Mouse (Mus musculus) heart, postnatal 0 days (tissue): Measurements from ENCODE around the gene Sec24c. TPM values are rescaled to one million over a fixed set of nuclear protein-coding genes. Genes with fewer than 3 reads are reported as not detected.

Experiments used
- ATAC-seq: fragments of 200-750 bp; cut with Nextera tagmentation; 2 replicates; pipeline ENCODE4 v1.8.0; 2017; ENCODE audit warnings: low read depth, moderate number of reproducible peaks, moderate library complexity; ENCODE audit not compliant: insufficient read depth
- DNase-seq: peaks from one replicate; pipeline ENCODE4 v3.0.0-alpha.2; 2016; ENCODE audit warnings: low spot score
- H3K27ac ChIP-seq: fragments of 300-500 bp; sonication (generic); 2 replicates; pipeline ENCODE4 v1.5.1; 2014; ENCODE audit warnings: low read depth, mild to moderate bottlenecking
- H3K27me3 ChIP-seq: fragments of 300-500 bp; sonication (generic); 2 replicates; pipeline ENCODE4 v1.6.1; 2014; ENCODE audit warnings: low read length, mixed read lengths; ENCODE audit not compliant: control insufficient read depth, insufficient read depth
- H3K36me3 ChIP-seq: fragments of 300-500 bp; sonication (generic); replicated peaks from 2 replicates; pipeline ENCODE4 v1.6.1; 2014; ENCODE audit warnings: low read length, mixed read lengths; ENCODE audit not compliant: control insufficient read depth, insufficient read depth
- H3K4me1 ChIP-seq: fragments of 300-500 bp; sonication (generic); 2 replicates; pipeline ENCODE4 v1.6.1; 2014; ENCODE audit warnings: antibody characterized with exemption; ENCODE audit not compliant: control insufficient read depth, insufficient read depth
- H3K4me2 ChIP-seq: fragments of 300-500 bp; sonication (generic); 2 replicates; pipeline ENCODE4 v1.6.1; 2014; ENCODE audit warnings: low read depth, mild to moderate bottlenecking, low read length, moderate library complexity
- H3K4me3 ChIP-seq: fragments of 300-500 bp; sonication (generic); 2 replicates; pipeline ENCODE4 v1.5.1; 2014; ENCODE audit warnings: low read depth, low read length
- H3K9ac ChIP-seq: fragments of 300-500 bp; sonication (generic); replicated peaks from 2 replicates; pipeline ENCODE4 v1.6.1; 2014; ENCODE audit warnings: low read depth, low read length, mixed read lengths
- H3K9me3 ChIP-seq: fragments of 300-500 bp; sonication (generic); replicated peaks from 2 replicates; pipeline ENCODE4 v1.6.1; 2016; ENCODE audit warnings: low read length; ENCODE audit not compliant: control insufficient read depth
- CTCF ChIP-seq: IDR thresholded peaks from 2 replicates; pipeline ENCODE4 v1.5.1; 2016; ENCODE audit warnings: antibody characterized with exemption, control low read depth, low read depth
- EP300 ChIP-seq: IDR thresholded peaks from 2 replicates; pipeline ENCODE4 v1.6.1; 2016; ENCODE audit warnings: antibody characterized with exemption, low read depth
- WGBS: fragments of 180-500 bp; shearing (Covaris S2); extraction: QIAGEN DNeasy Blood & Tissue Kit; methylation state at CpG from one replicate; pipeline ENCODE4 v1.1.7; 2014; 5-methylcytosine and 5-hydroxymethylcytosine counted together
- polyA plus RNA-seq: library from polyadenylated mRNA; unstranded; fragments of >200 nt; fragmentation: Nextera tagmentation; extraction: Ambion mirVana; gene quantifications from 2 replicates; pipeline ENCODE4 v1.2.1, GENCODE M21; 2015
- total RNA-seq: library from RNA; depleted of rRNA; stranded (reverse); fragments of >200 nt; gene quantifications from 2 replicates; pipeline ENCODE4 v1.2.3, GENCODE M21; 2014; ENCODE audit warnings: low replicate concordance

The Sec24c gene
- total and polyA plus RNA-seq, 2 experiments from 2014 or later: 42.9 to 71.2 TPM

- Histone ChIP-seq H3K4me2 (no peak overlapping the region), H3K27me3 (no peaks in the 10 kb centered on the region), H3K27ac (no peak overlapping the region), H3K9ac (no peak overlapping the region), H3K9me3 (no peaks in the 10 kb centered on the region), H3K4me1 (peaks cover 14% of the 10 kb centered on the region), H3K36me3 (no peaks in the 10 kb centered on the region), H3K4me3 (no peak overlapping the region)
- ATAC-seq (no peak), DNase-seq (no peak)
- TF ChIP-seq EP300: no peak
- no peak for TF ChIP-seq CTCF
- 62% methylated on average over 2 of the region's 2 CpGs for WGBS
Measured at GRCm38 (mm10) chr14:20637818-20638574, 36.1 kb upstream of the Sec24c start.

GRCm38 (mm10) chr14:20638702-20639101 lies 35.4 kb upstream of the Sec24c start:
- no peak overlapping the region for H3K27ac ChIP-seq
- TF ChIP-seq CTCF: no peak
- TF ChIP-seq EP300: no peak
- no peak overlapping the region for H3K4me3 ChIP-seq
- H3K36me3 ChIP-seq: no peaks in the 10 kb centered on the region
- no peak overlapping the region for H3K4me2 ChIP-seq
- peaks cover 14% of the 10 kb centered on the region for H3K4me1 ChIP-seq
- no peaks in the 10 kb centered on the region for H3K9me3 ChIP-seq
- H3K27me3 ChIP-seq: no peaks in the 10 kb centered on the region
- H3K9ac ChIP-seq: no peak overlapping the region
- WGBS: 91% methylated on average over 6 of the region's 6 CpGs
- no peak for DNase-seq
- ATAC-seq: no peak

GRCm38 (mm10) chr14:20639918-20640619 lies 34.0 kb upstream of the Sec24c start:
- TF ChIP-seq CTCF: no peak
- TF ChIP-seq EP300: no peak
- no peak for DNase-seq
- WGBS: 4% methylated on average over 16 of the region's 16 CpGs
- peak; percentile 18 for ATAC-seq
- Histone ChIP-seq H3K27me3 (no peaks in the 10 kb centered on the region), H3K9me3 (no peaks in the 10 kb centered on the region), H3K4me1 (peaks cover 14% of the 10 kb centered on the region), H3K9ac (peak overlapping the region; percentile 85), H3K36me3 (no peaks in the 10 kb centered on the region), H3K4me2 (peak overlapping the region; percentile 88), H3K27ac (peak overlapping the region; percentile 96), H3K4me3 (peak overlapping the region; percentile 74)

- H3K4me1 ChIP-seq: peaks cover 14% of the 10 kb centered on the region
- H3K27ac ChIP-seq: peak within 1 kb of the TSS; percentile 96
- H3K9me3 ChIP-seq: no peaks in the 10 kb centered on the region
- no peaks in the 10 kb centered on the region for H3K27me3 ChIP-seq
- under 1% methylated on average over 72 of the region's 73 CpGs for WGBS
- DNase-seq (peak; percentile 98), ATAC-seq (peak; percentile 93)
- TF ChIP-seq CTCF (no peak), EP300 (peak; percentile 93)
- peak within 1 kb of the TSS; percentile 85 for H3K9ac ChIP-seq
- peak within 1 kb of the TSS; percentile 74 for H3K4me3 ChIP-seq
- peak within 1 kb of the TSS; percentile 88 for H3K4me2 ChIP-seq
- no peaks in the 10 kb centered on the region for H3K36me3 ChIP-seq
Measured at GRCm38 (mm10) chr14:20640644-20641437, 33.3 kb upstream of the Sec24c start, which contains the start of gene Usp54. Usp54 (minus strand) TSS chr14:20641063.

GRCm38 (mm10) chr14:20641438-20641875 lies 32.7 kb upstream of the Sec24c start:
- 17% methylated on average over 10 of the region's 10 CpGs for WGBS
- no peaks in the 10 kb centered on the region for H3K9me3 ChIP-seq
- peak overlapping the region; percentile 74 for H3K4me3 ChIP-seq
- TF ChIP-seq CTCF (no peak), EP300 (no peak)
- ATAC-seq (peak; percentile 15; the same call in 1 of the 2 replicates), DNase-seq (no peak)
- peak overlapping the region; percentile 85 for H3K9ac ChIP-seq
- peaks cover 14% of the 10 kb centered on the region for H3K4me1 ChIP-seq
- no peaks in the 10 kb centered on the region for H3K27me3 ChIP-seq
- peak overlapping the region; percentile 88 for H3K4me2 ChIP-seq
- peak overlapping the region; percentile 96 for H3K27ac ChIP-seq
- H3K36me3 ChIP-seq: no peaks in the 10 kb centered on the region
